Mouse (Mus musculus): Measurements from ENCODE around the gene Cd6. TPM values are rescaled to one million over a fixed set of nuclear protein-coding genes. Genes with fewer than 3 reads are reported as not detected.

Gene Cd6
- polyA plus RNA-seq, 1 experiment from 2014 or later = 0.07 TPM

- no peak for TF ChIP-seq EP300 (optimal IDR thresholded peaks at IDR 0.05)
- TF ChIP-seq CTCF (IDR thresholded peaks at IDR 0.05; ENCODE audit: low read depth) = no peak
Observed at GRCm38 (mm10) chr19:10763381-10764031, 66.4 kb downstream of the Cd6 start.

GRCm38 (mm10) chr19:10762468-10762867, 67.4 kb downstream of the Cd6 start:
- H3K4me3 ChIP-seq (ENCODE audit: low read depth, low read length) = no peak overlapping the region
- H3K9me3 ChIP-seq (ENCODE audit: control insufficient read depth, low read length) = no peaks in the 10 kb centered on the region
- H3K36me3 ChIP-seq (ENCODE audit: control insufficient read depth, insufficient read depth, low read length) = no peaks in the 10 kb centered on the region
- peaks cover 3% of the 10 kb centered on the region; the same call in 1 of the 2 replicates for H3K4me1 ChIP-seq (replicated peaks; ENCODE audit: control insufficient read depth, insufficient read depth)
- no peak overlapping the region for H3K4me2 ChIP-seq (replicated peaks; ENCODE audit: low read depth)
- DNase-seq (ENCODE audit: low spot score) (no peak), ATAC-seq (ENCODE audit: low FRiP score, low TSS enrichment) (no peak)
- TF ChIP-seq CTCF (IDR thresholded peaks at IDR 0.05; ENCODE audit: low read depth) = no peak
- no peak for TF ChIP-seq EP300 (optimal IDR thresholded peaks at IDR 0.05)
- no peaks in the 10 kb centered on the region for H3K27me3 ChIP-seq (ENCODE audit: control insufficient read depth, insufficient read depth, low read length)
- no peak overlapping the region for H3K27ac ChIP-seq (replicated peaks)
- WGBS = 63% methylated on average over 6 of the region's 6 CpGs
- H3K9ac ChIP-seq (ENCODE audit: low read length) = no peak overlapping the region

More at GRCm38 (mm10) chr19:10763381-10764031, 66.4 kb downstream of the Cd6 start:
- WGBS = 67% methylated on average over 21 of the region's 21 CpGs
- ATAC-seq (ENCODE audit: low FRiP score, low TSS enrichment) = no peak
- Histone ChIP-seq H3K27me3 (ENCODE audit: control insufficient read depth, insufficient read depth, low read length) (no peaks in the 10 kb centered on the region), H3K36me3 (ENCODE audit: control insufficient read depth, insufficient read depth, low read length) (no peaks in the 10 kb centered on the region), H3K9ac (ENCODE audit: low read length) (no peak overlapping the region), H3K4me3 (ENCODE audit: low read depth, low read length) (no peak overlapping the region), H3K9me3 (ENCODE audit: control insufficient read depth, low read length) (no peaks in the 10 kb centered on the region), H3K4me1 (replicated peaks; ENCODE audit: control insufficient read depth, insufficient read depth) (peaks cover 3% of the 10 kb centered on the region; the same call in 1 of the 2 replicates), H3K4me2 (replicated peaks; ENCODE audit: low read depth) (no peak overlapping the region), H3K27ac (replicated peaks) (no peak overlapping the region)
- DNase-seq (ENCODE audit: low spot score) = no peak

GRCm38 (mm10) chr19:10761794-10762415, 68.0 kb downstream of the Cd6 start:
- ATAC-seq (ENCODE audit: low FRiP score, low TSS enrichment) = no peak
- H3K27ac ChIP-seq (replicated peaks) = no peak overlapping the region
- no peak overlapping the region for H3K9ac ChIP-seq (ENCODE audit: low read length)
- TF ChIP-seq CTCF (IDR thresholded peaks at IDR 0.05; ENCODE audit: low read depth) (no peak), EP300 (optimal IDR thresholded peaks at IDR 0.05) (no peak)
- DNase-seq (ENCODE audit: low spot score) = no peak
- peaks cover 3% of the 10 kb centered on the region; the same call in 1 of the 2 replicates for H3K4me1 ChIP-seq (replicated peaks; ENCODE audit: control insufficient read depth, insufficient read depth)
- H3K9me3 ChIP-seq (ENCODE audit: control insufficient read depth, low read length) = no peaks in the 10 kb centered on the region
- WGBS = 70% methylated on average over 8 of the region's 8 CpGs
- no peaks in the 10 kb centered on the region for H3K27me3 ChIP-seq (ENCODE audit: control insufficient read depth, insufficient read depth, low read length)
- no peak overlapping the region for H3K4me3 ChIP-seq (ENCODE audit: low read depth, low read length)
- H3K36me3 ChIP-seq (ENCODE audit: control insufficient read depth, insufficient read depth, low read length) = no peaks in the 10 kb centered on the region
- no peak overlapping the region for H3K4me2 ChIP-seq (replicated peaks; ENCODE audit: low read depth)

- H3K9ac ChIP-seq (ENCODE audit: low read length) = no peak overlapping the region
- no peaks in the 10 kb centered on the region for H3K9me3 ChIP-seq (ENCODE audit: control insufficient read depth, low read length)
- H3K36me3 ChIP-seq (ENCODE audit: control insufficient read depth, insufficient read depth, low read length) = no peaks in the 10 kb centered on the region
- H3K4me3 ChIP-seq (ENCODE audit: low read depth, low read length) = no peak overlapping the region
- H3K4me1 ChIP-seq (replicated peaks; ENCODE audit: control insufficient read depth, insufficient read depth) = peaks cover 3% of the 10 kb centered on the region; the same call in 1 of the 2 replicates
- H3K4me2 ChIP-seq (replicated peaks; ENCODE audit: low read depth) = no peak overlapping the region
- DNase-seq (ENCODE audit: low spot score) (no peak), ATAC-seq (ENCODE audit: low FRiP score, low TSS enrichment) (no peak)
- no peaks in the 10 kb centered on the region for H3K27me3 ChIP-seq (ENCODE audit: control insufficient read depth, insufficient read depth, low read length)
- H3K27ac ChIP-seq (replicated peaks) = no peak overlapping the region
- TF ChIP-seq EP300 (optimal IDR thresholded peaks at IDR 0.05) (no peak), CTCF (IDR thresholded peaks at IDR 0.05; ENCODE audit: low read depth) (no peak)
- WGBS = 68% methylated on average over 9 of the region's 9 CpGs
Observed at GRCm38 (mm10) chr19:10759983-10760831, 69.7 kb downstream of the Cd6 start.

DNA sequence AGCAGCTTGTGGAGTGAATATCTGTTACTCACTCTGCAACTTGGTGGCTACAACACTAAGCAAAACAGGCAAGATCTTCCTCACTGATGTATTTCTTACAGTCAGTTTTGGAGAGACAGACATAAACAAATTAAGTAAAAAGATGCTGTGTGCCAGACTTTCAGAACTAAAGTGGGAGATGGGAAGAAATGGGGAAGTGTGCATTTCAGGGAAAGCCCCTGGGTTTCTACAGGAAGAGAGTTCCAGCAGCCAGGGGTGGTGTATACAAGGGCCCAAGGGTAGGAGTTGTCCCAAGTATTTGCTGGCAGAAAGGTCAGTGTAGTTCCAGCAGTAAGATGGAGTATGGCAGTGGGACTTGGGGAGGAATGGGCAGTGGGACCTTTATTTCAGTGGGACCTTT, 70.3 kb downstream of the Cd6 start:
- H3K27me3 ChIP-seq (ENCODE audit: control insufficient read depth, insufficient read depth, low read length) = no peaks in the 10 kb centered on the region
- no peak for DNase-seq (ENCODE audit: low spot score)
- peaks cover 3% of the 10 kb centered on the region; the same call in 1 of the 2 replicates for H3K4me1 ChIP-seq (replicated peaks; ENCODE audit: control insufficient read depth, insufficient read depth)
- no peak overlapping the region for H3K9ac ChIP-seq (ENCODE audit: low read length)
- no peaks in the 10 kb centered on the region for H3K9me3 ChIP-seq (ENCODE audit: control insufficient read depth, low read length)
- TF ChIP-seq CTCF (IDR thresholded peaks at IDR 0.05; ENCODE audit: low read depth) (no peak), EP300 (optimal IDR thresholded peaks at IDR 0.05) (no peak)
- no peak overlapping the region for H3K27ac ChIP-seq (replicated peaks)
- no peak overlapping the region for H3K4me2 ChIP-seq (replicated peaks; ENCODE audit: low read depth)
- no peak for ATAC-seq (ENCODE audit: low FRiP score, low TSS enrichment)
- H3K36me3 ChIP-seq (ENCODE audit: control insufficient read depth, insufficient read depth, low read length) = no peaks in the 10 kb centered on the region
- H3K4me3 ChIP-seq (ENCODE audit: low read depth, low read length) = no peak overlapping the region
